Mouse (Mus musculus) embryonic facial prominence, embryonic 11.5 days (tissue): ENCODE results near the gene Aarsd1. TPM values are rescaled to one million over a fixed set of nuclear protein-coding genes. Genes with fewer than 3 reads are reported as not detected.
"Not testable (repeated sequence)": the region's sequence is repeated elsewhere in the genome, so short reads cannot be mapped to it uniquely, and the experiment has no call there.

Source experiments
- ATAC-seq: fragments of 200-750 bp; cut with Nextera tagmentation; replicated peaks from 2 replicates; pipeline ENCODE4 v1.8.0; 2017; ENCODE audit warnings: low read depth; ENCODE audit not compliant: insufficient number of reproducible peaks, low FRiP score, low TSS enrichment
- DNase-seq: peaks from one replicate; pipeline ENCODE4 v3.0.0-alpha.2; 2015; ENCODE audit warnings: low spot score
- H3K27ac ChIP-seq: fragments of 300-500 bp; sonication (generic); replicated peaks from 2 replicates; pipeline ENCODE4 v1.5.1; 2014; ENCODE audit warnings: mild to moderate bottlenecking, low read depth, low read length, control low read depth
- H3K27me3 ChIP-seq: fragments of 300-500 bp; sonication (generic); 2 replicates; pipeline ENCODE4 v1.6.1; 2014; ENCODE audit warnings: mild to moderate bottlenecking, low read length, moderate library complexity, mixed read lengths; ENCODE audit not compliant: control insufficient read depth, insufficient read depth
- H3K36me3 ChIP-seq: fragments of 300-500 bp; sonication (generic); replicated peaks from 2 replicates; pipeline ENCODE4 v1.6.1; 2014; ENCODE audit warnings: low read depth, mild to moderate bottlenecking, low read length, moderate library complexity, mixed read lengths; ENCODE audit not compliant: control insufficient read depth, insufficient read depth
- H3K4me1 ChIP-seq: fragments of 300-500 bp; sonication (generic); 2 replicates; pipeline ENCODE4 v1.6.1; 2014; ENCODE audit warnings: low read length, mixed read lengths; ENCODE audit not compliant: control insufficient read depth, insufficient read depth
- H3K4me2 ChIP-seq: fragments of 300-500 bp; sonication (generic); 2 replicates; pipeline ENCODE4 v1.6.1; 2014; ENCODE audit warnings: low read depth, mild to moderate bottlenecking, control low read depth, low read length, moderate library complexity
- H3K4me3 ChIP-seq: fragments of 300-500 bp; sonication (generic); 2 replicates; pipeline ENCODE4 v1.5.1; 2014; ENCODE audit warnings: low read depth, low read length, control low read depth
- H3K9ac ChIP-seq: fragments of 300-500 bp; sonication (generic); replicated peaks from 2 replicates; pipeline ENCODE4 v1.6.1; 2014; ENCODE audit warnings: mild to moderate bottlenecking, control low read depth, low read length
- H3K9me3 ChIP-seq: fragments of 300-500 bp; sonication (generic); replicated peaks from 2 replicates; pipeline ENCODE4 v1.6.1; 2016; ENCODE audit warnings: mild to moderate bottlenecking, low read length, inconsistent platforms, mixed read lengths; ENCODE audit not compliant: control insufficient read depth
- WGBS: fragments of 180-500 bp; shearing (Covaris S2); extraction: QIAGEN DNeasy Blood & Tissue Kit; methylation state at CpG from one replicate; pipeline ENCODE4 v1.1.7; 2014; 5-methylcytosine and 5-hydroxymethylcytosine counted together
- polyA plus RNA-seq: library from polyadenylated mRNA; unstranded; fragments of >200 nt; fragmentation: Nextera tagmentation; extraction: Ambion mirVana; gene quantifications from 2 replicates; pipeline ENCODE4 v1.2.1, GENCODE M21; 2014

Aarsd1 gene
- polyA plus RNA-seq, result 89.6 and 90.9 TPM in 2 replicates

- H3K36me3 ChIP-seq, result no peaks in the 10 kb centered on the region
- peak within 1 kb of the TSS; percentile 90 for H3K9ac ChIP-seq
- ATAC-seq, result peak; percentile 82
- H3K27me3 ChIP-seq, result no peaks in the 10 kb centered on the region
- peak within 1 kb of the TSS; percentile 81 for H3K4me2 ChIP-seq
- H3K4me1 ChIP-seq, result peaks cover 3% of the 10 kb centered on the region; the same call in 1 of the 2 replicates
- H3K27ac ChIP-seq, result peak within 1 kb of the TSS; percentile 59; the same call in 1 of the 2 replicates
- no peaks in the 10 kb centered on the region for H3K9me3 ChIP-seq
- peak; percentile 93 for DNase-seq
- peak within 1 kb of the TSS; percentile 87 for H3K4me3 ChIP-seq
- under 1% methylated on average over 45 of the region's 45 CpGs for WGBS
Observed at GRCm38 (mm10) chr11:101417101-101417855, at the start of gene Aarsd1. Aarsd1 (minus strand) TSS chr11:101417615.

GRCm38 (mm10) chr11:101466552-101466950 is 49.1 kb upstream of the Aarsd1 start:
- WGBS, result 61% methylated on average over 5 of the region's 5 CpGs
- H3K27ac ChIP-seq, H3K36me3 ChIP-seq, ATAC-seq, H3K9ac ChIP-seq, H3K27me3 ChIP-seq, H3K9me3 ChIP-seq, H3K4me1 ChIP-seq, DNase-seq, H3K4me3 ChIP-seq: not testable (repeated sequence)
- peak overlapping the region; percentile 98; the same call in 1 of the 2 replicates for H3K4me2 ChIP-seq

- Histone ChIP-seq H3K9ac (peak within 1 kb of the TSS; percentile 65), H3K27ac (0 out of 2 replicates have a peak within 1 kb of the TSS, but pooled peaks have one; percentile 52), H3K36me3 (no peaks in the 10 kb centered on the region), H3K4me1 (peaks cover 9% of the 10 kb centered on the region; the same call in 1 of the 2 replicates), H3K9me3 (no peaks in the 10 kb centered on the region), H3K27me3 (no peaks in the 10 kb centered on the region), H3K4me3 (peak within 1 kb of the TSS; percentile 73), H3K4me2 (peak within 1 kb of the TSS; percentile 98)
- DNase-seq, result peak; percentile 71
- WGBS, result 2% methylated on average over 59 of the region's 60 CpGs
- 0 out of 2 replicates have a peak, but pooled peaks have one; percentile 17 for ATAC-seq
Observed at GRCm38 (mm10) chr11:101465869-101466551, 48.6 kb upstream of the Aarsd1 start, which contains the start of gene Vat1. Vat1 (minus strand) TSS chr11:101466230.

- WGBS, result under 1% methylated on average over 51 of the region's 51 CpGs
Observed at GRCm38 (mm10) chr11:101465101-101465868, 47.9 kb upstream of the Aarsd1 start.

GRCm38 (mm10) chr11:101464211-101465100 is 47.0 kb upstream of the Aarsd1 start, which contains the start of gene Rnd2:
Rnd2 (plus strand) TSS chr11:101464999.
- Histone ChIP-seq H3K4me2 (peak within 1 kb of the TSS; percentile 98), H3K9ac (peak within 1 kb of the TSS; percentile 65), H3K4me3 (peak within 1 kb of the TSS; percentile 73), H3K27ac (0 out of 2 replicates have a peak within 1 kb of the TSS, but pooled peaks have one; percentile 52), H3K9me3 (no peaks in the 10 kb centered on the region), H3K4me1 (peaks cover 13% of the 10 kb centered on the region; the same call in 1 of the 2 replicates), H3K27me3 (no peaks in the 10 kb centered on the region), H3K36me3 (no peaks in the 10 kb centered on the region)
- no peak for ATAC-seq
- DNase-seq, result peak; percentile 40
- 7% methylated on average over 12 of the region's 12 CpGs for WGBS

More at GRCm38 (mm10) chr11:101465101-101465868, 47.9 kb upstream of the Aarsd1 start:
- no peaks in the 10 kb centered on the region for H3K36me3 ChIP-seq
- peaks cover 9% of the 10 kb centered on the region; the same call in 1 of the 2 replicates for H3K4me1 ChIP-seq
- 0 out of 2 replicates have a peak overlapping the region, but pooled peaks have one; percentile 52 for H3K27ac ChIP-seq
- no peaks in the 10 kb centered on the region for H3K9me3 ChIP-seq
- H3K4me2 ChIP-seq, result peak overlapping the region; percentile 98
- peak; percentile 63 for DNase-seq
- peak overlapping the region; percentile 65 for H3K9ac ChIP-seq
- 0 out of 2 replicates have a peak, but pooled peaks have one; percentile 12 for ATAC-seq
- H3K27me3 ChIP-seq, result no peaks in the 10 kb centered on the region
- peak overlapping the region; percentile 73 for H3K4me3 ChIP-seq

GRCm38 (mm10) chr11:101462583-101463440 is 45.4 kb upstream of the Aarsd1 start:
- Histone ChIP-seq H3K4me1 (peaks cover 13% of the 10 kb centered on the region; the same call in 1 of the 2 replicates), H3K36me3 (no peaks in the 10 kb centered on the region), H3K9ac (no peak overlapping the region), H3K9me3 (no peaks in the 10 kb centered on the region), H3K4me3 (no peak overlapping the region), H3K27ac (no peak overlapping the region), H3K27me3 (no peaks in the 10 kb centered on the region), H3K4me2 (peak overlapping the region; percentile 10; the same call in 1 of the 2 replicates)
- ATAC-seq (peak; percentile 68; the same call in 1 of the 2 replicates), DNase-seq (peak; percentile 66)
- WGBS, result 30% methylated on average over 13 of the region's 13 CpGs
